Mouse (Mus musculus) frontal cortex, postnatal 25 days (tissue): ENCODE results near the gene Gfm2.

Experiments used
- DNase-seq, 2 experiments: peaks; one replicate each; pipeline ENCODE4 v3.0.0; 2022; ENCODE audit warnings: low spot score in 2 of 2

Gfm2 gene

GRCm38 (mm10) chr13:97230101-97230500 is 92.4 kb downstream of the Gfm2 start:
- DNase-seq: no peak
